Mouse (Mus musculus) lung, adult 2 months (tissue): ENCODE results near the gene Gpd2.

ENCODE experiments used
- CTCF ChIP-seq: fragments of 200-500 bp; IDR thresholded peaks from 2 replicates; pipeline ENCODE4 v1.5.1; 2011; ENCODE audit warnings: mild to moderate bottlenecking, low read length, control low read depth; ENCODE audit not compliant: insufficient read depth
- POLR2A ChIP-seq: fragments of 200-500 bp; IDR thresholded peaks from 2 replicates; pipeline ENCODE4 v1.6.1; 2011; ENCODE audit warnings: low read depth, mild to moderate bottlenecking, control low read depth, low read length, borderline replicate concordance; ENCODE audit errors: extremely low read depth

DNA sequence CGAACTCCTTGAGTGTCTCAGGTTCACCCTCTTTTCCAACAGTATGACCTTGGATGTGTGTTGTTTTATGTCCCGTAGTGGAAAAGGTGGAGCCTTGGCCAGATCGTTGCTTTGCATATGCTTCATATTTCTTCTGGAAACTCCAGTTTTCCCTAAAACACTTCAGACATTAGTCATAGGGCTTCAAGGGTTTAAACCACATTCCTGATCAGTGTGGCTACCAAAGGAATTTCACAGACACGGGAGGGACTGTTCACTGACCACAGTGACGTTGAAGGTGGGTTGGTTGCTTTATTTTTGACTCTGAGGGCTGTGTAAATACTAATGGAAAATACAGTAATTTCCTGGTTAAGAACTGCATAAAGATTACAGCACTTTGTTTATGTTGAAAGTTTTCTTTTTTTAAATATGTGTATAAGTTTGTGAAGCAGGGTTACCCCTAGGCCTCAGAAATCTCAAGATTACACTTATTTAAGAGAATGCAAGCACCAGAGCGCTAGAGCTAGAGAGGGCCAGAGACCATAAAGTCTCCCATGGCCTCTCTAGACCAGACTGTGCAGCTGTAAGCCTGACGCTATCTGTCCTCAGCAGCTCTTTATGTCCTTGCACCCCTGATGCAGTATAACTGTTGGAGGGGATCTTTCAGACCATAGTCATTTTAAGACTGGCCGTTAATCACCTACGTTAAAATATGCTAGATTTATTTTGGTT lies 116.4 kb downstream of the Gpd2 start:
- no peak for TF ChIP-seq CTCF
- TF ChIP-seq POLR2A, result no peak
